Mouse (Mus musculus) neural tube, embryonic 11.5 days (tissue): ENCODE results near the gene Il6ra. TPM values are rescaled to one million over a fixed set of nuclear protein-coding genes. Genes with fewer than 3 reads are reported as not detected.

Source experiments
- ATAC-seq: fragments of 200-750 bp; cut with Nextera tagmentation; 2 replicates; pipeline ENCODE4 v1.8.0; 2017; ENCODE audit warnings: moderate number of reproducible peaks, mild to moderate bottlenecking, moderate TSS enrichment, moderate library complexity; ENCODE audit not compliant: insufficient read depth, low FRiP score, low TSS enrichment
- DNase-seq: peaks from one replicate; pipeline ENCODE4 v3.0.0-alpha.2; 2015; ENCODE audit warnings: low spot score
- H3K27ac ChIP-seq: fragments of 300-500 bp; sonication (generic); 2 replicates; pipeline ENCODE4 v1.5.1; 2014; ENCODE audit warnings: low read depth, mild to moderate bottlenecking, low read length
- H3K27me3 ChIP-seq: fragments of 300-500 bp; sonication (generic); 2 replicates; pipeline ENCODE4 v1.6.1; 2014; ENCODE audit warnings: mild to moderate bottlenecking, low read length, mixed read lengths; ENCODE audit not compliant: control insufficient read depth, insufficient read depth
- H3K36me3 ChIP-seq: fragments of 300-500 bp; sonication (generic); 2 replicates; pipeline ENCODE4 v1.6.1; 2014; ENCODE audit warnings: mild to moderate bottlenecking, low read length, moderate library complexity, mixed read lengths; ENCODE audit not compliant: control insufficient read depth, insufficient read depth
- H3K4me1 ChIP-seq: fragments of 300-500 bp; sonication (generic); 2 replicates; pipeline ENCODE4 v1.6.1; 2014; ENCODE audit warnings: low read length, mixed read lengths; ENCODE audit not compliant: control insufficient read depth, insufficient read depth
- H3K4me2 ChIP-seq: fragments of 300-500 bp; sonication (generic); 2 replicates; pipeline ENCODE4 v1.6.1; 2014; ENCODE audit warnings: low read depth, mild to moderate bottlenecking, moderate library complexity
- H3K4me3 ChIP-seq: fragments of 300-500 bp; sonication (generic); 2 replicates; pipeline ENCODE4 v1.5.1; 2014; ENCODE audit warnings: low read depth, low read length
- H3K9ac ChIP-seq: fragments of 300-500 bp; sonication (generic); 2 replicates; pipeline ENCODE4 v1.6.1; 2014; ENCODE audit warnings: mild to moderate bottlenecking, low read length
- H3K9me3 ChIP-seq: fragments of 300-500 bp; sonication (generic); 2 replicates; pipeline ENCODE4 v1.6.1; 2016; ENCODE audit warnings: low read length; ENCODE audit not compliant: control insufficient read depth
- WGBS: fragments of 180-500 bp; shearing (Covaris S2); extraction: QIAGEN DNeasy Blood & Tissue Kit; methylation state at CpG from one replicate; pipeline ENCODE4 v1.1.7; 2014; 5-methylcytosine and 5-hydroxymethylcytosine counted together
- polyA plus RNA-seq: library from polyadenylated mRNA; unstranded; fragments of >200 nt; fragmentation: Nextera tagmentation; extraction: Ambion mirVana; gene quantifications from 2 replicates; pipeline ENCODE4 v1.2.1, GENCODE M21; 2014

The Il6ra gene
- polyA plus RNA-seq, 1 experiment from 2014 or later: 0.08 TPM

- no peak overlapping the region for H3K4me3 ChIP-seq
- no peaks in the 10 kb centered on the region for H3K4me1 ChIP-seq
- H3K9ac ChIP-seq: no peak overlapping the region
- no peak overlapping the region for H3K27ac ChIP-seq
- 90% methylated on average over 9 of the region's 9 CpGs for WGBS
- DNase-seq: no peak
- no peak for ATAC-seq
- no peaks in the 10 kb centered on the region for H3K36me3 ChIP-seq
- no peaks in the 10 kb centered on the region for H3K9me3 ChIP-seq
- no peak overlapping the region for H3K4me2 ChIP-seq
- H3K27me3 ChIP-seq: no peaks in the 10 kb centered on the region
These were observed 38.0 kb downstream of the Il6ra start for GRCm38 (mm10) chr3:89875021-89875420.

DNA sequence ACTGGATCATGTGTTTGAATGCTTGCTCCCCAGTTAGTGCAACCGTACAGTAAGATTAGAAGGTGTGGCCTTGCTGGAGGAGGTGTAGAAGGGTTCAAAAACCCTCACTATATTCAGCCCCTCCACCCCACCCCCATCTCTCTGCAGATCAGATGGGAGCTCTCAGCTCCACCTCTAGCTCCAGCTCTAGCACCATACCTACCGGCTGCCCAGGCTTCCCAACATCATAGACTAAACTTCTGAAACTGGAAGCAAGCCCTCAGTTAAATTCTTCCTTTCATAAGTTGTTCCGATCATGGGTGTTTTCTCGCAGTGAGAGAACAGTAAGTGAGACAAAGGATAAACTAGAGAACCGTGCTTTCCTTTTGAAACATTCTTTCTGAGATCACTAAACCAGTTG, 38.9 kb downstream of the Il6ra start:
- Histone ChIP-seq H3K4me1 (no peaks in the 10 kb centered on the region), H3K4me2 (no peak overlapping the region), H3K9ac (no peak overlapping the region), H3K27me3 (no peaks in the 10 kb centered on the region), H3K9me3 (no peaks in the 10 kb centered on the region), H3K4me3 (no peak overlapping the region), H3K36me3 (no peaks in the 10 kb centered on the region), H3K27ac (no peak overlapping the region)
- WGBS: 87% methylated on average over 5 of the region's 5 CpGs
- DNase-seq (no peak), ATAC-seq (no peak)

DNA sequence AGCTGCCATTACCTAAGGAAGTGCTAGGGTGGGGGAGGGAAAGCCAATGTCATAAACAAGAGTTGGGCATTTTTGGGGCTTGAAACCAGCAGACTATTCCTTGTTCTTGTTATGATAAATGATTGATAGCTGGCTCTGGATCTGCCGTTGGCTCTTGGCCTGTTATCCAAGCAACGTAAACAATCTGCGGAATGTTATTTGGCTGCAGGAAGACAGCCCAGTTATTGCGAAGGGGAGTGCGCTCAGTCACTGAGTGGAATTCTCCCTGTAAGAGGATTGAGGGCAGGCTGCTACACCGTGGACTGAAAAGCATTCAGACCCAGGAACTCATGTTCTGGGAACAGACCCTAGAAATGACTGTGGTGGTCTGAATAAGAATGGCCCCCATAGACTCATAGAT, 40.3 kb downstream of the Il6ra start:
- Histone ChIP-seq H3K4me2 (no peak overlapping the region), H3K4me1 (no peaks in the 10 kb centered on the region), H3K9me3 (no peaks in the 10 kb centered on the region), H3K27me3 (no peaks in the 10 kb centered on the region), H3K4me3 (no peak overlapping the region), H3K9ac (no peak overlapping the region), H3K36me3 (no peaks in the 10 kb centered on the region), H3K27ac (no peak overlapping the region)
- 86% methylated on average over 6 of the region's 6 CpGs for WGBS
- DNase-seq (no peak), ATAC-seq (no peak)

- DNase-seq (no peak), ATAC-seq (no peak)
- 93% methylated on average over 7 of the region's 7 CpGs for WGBS
These were observed 40.8 kb downstream of the Il6ra start for GRCm38 (mm10) chr3:89872209-89872608.

GRCm38 (mm10) chr3:89871339-89871914, 41.6 kb downstream of the Il6ra start:
- no peak for DNase-seq
- H3K36me3 ChIP-seq: no peaks in the 10 kb centered on the region
- H3K9me3 ChIP-seq: no peaks in the 10 kb centered on the region
- H3K9ac ChIP-seq: no peak overlapping the region
- no peaks in the 10 kb centered on the region for H3K4me1 ChIP-seq
- H3K4me3 ChIP-seq: no peak overlapping the region
- H3K27ac ChIP-seq: no peak overlapping the region
- WGBS: 78% methylated on average over 8 of the region's 8 CpGs
- no peaks in the 10 kb centered on the region for H3K27me3 ChIP-seq
- no peak overlapping the region for H3K4me2 ChIP-seq
- ATAC-seq: no peak

More at GRCm38 (mm10) chr3:89872209-89872608, 40.8 kb downstream of the Il6ra start:
- H3K4me3 ChIP-seq: no peak overlapping the region
- no peaks in the 10 kb centered on the region for H3K27me3 ChIP-seq
- H3K9me3 ChIP-seq: no peaks in the 10 kb centered on the region
- H3K4me1 ChIP-seq: no peaks in the 10 kb centered on the region
- no peak overlapping the region for H3K4me2 ChIP-seq
- no peaks in the 10 kb centered on the region for H3K36me3 ChIP-seq
- no peak overlapping the region for H3K9ac ChIP-seq
- H3K27ac ChIP-seq: no peak overlapping the region

- WGBS: 72% methylated on average over 22 of the region's 22 CpGs
- Histone ChIP-seq H3K27me3 (no peaks in the 10 kb centered on the region), H3K9me3 (no peaks in the 10 kb centered on the region)
These were observed 42.3 kb downstream of the Il6ra start for GRCm38 (mm10) chr3:89870472-89871271.

DNA sequence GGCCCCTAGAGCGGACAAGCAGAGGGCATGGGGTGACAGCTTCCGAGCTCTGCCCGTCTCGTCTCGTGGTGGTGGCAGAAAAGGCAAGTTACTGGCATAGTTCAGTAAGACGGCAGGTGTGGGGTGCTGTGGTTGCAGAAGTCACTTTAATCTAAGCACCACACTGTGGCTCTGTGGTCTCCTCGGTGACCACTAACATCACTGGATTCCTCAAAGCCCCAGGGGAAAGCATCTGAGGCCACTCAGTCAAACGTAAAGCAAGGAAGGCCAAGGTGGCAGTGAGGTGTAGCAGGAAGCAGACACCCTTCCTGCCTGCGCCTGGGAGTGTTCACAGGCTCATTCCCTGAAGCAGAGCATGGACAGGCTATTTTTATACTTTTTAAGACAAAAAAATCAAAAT, 43.4 kb downstream of the Il6ra start:
- H3K27me3 ChIP-seq: no peaks in the 10 kb centered on the region
- DNase-seq (no peak), ATAC-seq (no peak)
- no peak overlapping the region for H3K4me3 ChIP-seq
- H3K4me2 ChIP-seq: no peak overlapping the region
- H3K4me1 ChIP-seq: no peaks in the 10 kb centered on the region
- no peak overlapping the region for H3K27ac ChIP-seq
- WGBS: 74% methylated on average over 9 of the region's 9 CpGs
- no peaks in the 10 kb centered on the region for H3K9me3 ChIP-seq
- no peaks in the 10 kb centered on the region for H3K36me3 ChIP-seq
- H3K9ac ChIP-seq: no peak overlapping the region

More at GRCm38 (mm10) chr3:89870472-89871271, 42.3 kb downstream of the Il6ra start:
- no peaks in the 10 kb centered on the region for H3K4me1 ChIP-seq
- no peak overlapping the region for H3K9ac ChIP-seq
- DNase-seq (peak; percentile 16), ATAC-seq (no peak)
- H3K4me3 ChIP-seq: no peak overlapping the region
- no peak overlapping the region for H3K27ac ChIP-seq
- no peaks in the 10 kb centered on the region for H3K36me3 ChIP-seq
- no peak overlapping the region for H3K4me2 ChIP-seq

GRCm38 (mm10) chr3:89868956-89869355, 44.0 kb downstream of the Il6ra start:
- Histone ChIP-seq H3K4me3 (no peak overlapping the region), H3K9me3 (no peaks in the 10 kb centered on the region), H3K9ac (no peak overlapping the region), H3K36me3 (no peaks in the 10 kb centered on the region), H3K27ac (no peak overlapping the region), H3K4me2 (no peak overlapping the region), H3K27me3 (no peaks in the 10 kb centered on the region), H3K4me1 (no peaks in the 10 kb centered on the region)
- DNase-seq: no peak
- WGBS: 65% methylated on average over 9 of the region's 9 CpGs
- no peak for ATAC-seq

DNA sequence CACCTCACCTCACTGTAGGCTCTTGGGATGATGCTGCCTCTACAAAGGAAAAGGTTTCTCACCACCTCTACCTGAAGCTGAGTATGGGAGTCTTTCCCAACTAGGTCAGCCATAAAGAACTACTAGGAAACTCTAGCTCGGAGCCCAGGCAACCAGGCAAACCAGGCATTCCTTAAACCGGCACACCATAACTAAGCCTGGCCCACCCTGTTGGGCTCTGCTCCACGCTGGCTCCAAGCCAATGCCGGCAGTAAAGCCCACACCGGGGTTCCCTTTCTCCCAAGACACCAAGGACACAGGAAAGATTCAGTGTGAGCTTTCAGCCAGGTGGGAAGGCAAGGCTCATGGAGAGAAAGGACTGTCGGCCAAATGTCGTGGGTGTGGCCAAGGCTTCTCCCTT, 44.6 kb downstream of the Il6ra start:
- WGBS: 33% methylated on average over 7 of the region's 7 CpGs

More for the DNA sequence above, 44.6 kb downstream of the Il6ra start:
- Histone ChIP-seq H3K27ac (no peak overlapping the region), H3K9me3 (no peaks in the 10 kb centered on the region), H3K4me3 (no peak overlapping the region), H3K4me1 (no peaks in the 10 kb centered on the region), H3K36me3 (no peaks in the 10 kb centered on the region), H3K9ac (no peak overlapping the region), H3K27me3 (no peaks in the 10 kb centered on the region), H3K4me2 (no peak overlapping the region)
- no peak for ATAC-seq
- DNase-seq: peak; percentile 26
